Mouse (Mus musculus): ENCODE data around the gene Ank.

- TF ChIP-seq POLR2A (IDR thresholded peaks at IDR 0.05; ENCODE audit: borderline replicate concordance, control insufficient read depth, low read depth, low read length) (no peak), CTCF (IDR thresholded peaks at IDR 0.05; ENCODE audit: control insufficient read depth, insufficient read depth, low read length) (no peak)
Observed at GRCm38 (mm10) chr15:27477159-27477558, 10.7 kb downstream of the Ank start.
